15 mouse cellular contexts compared by ENCODE assay signal in genomic region chr6:3922870-3923269, GRCm38 (mm10).
A peak's percentile ranks its signal among the peaks of the same experiment; 100 is the strongest.
DNase-seq lines count a peak whose midpoint lies in the region; ATAC-seq lines count a peak whose summit lies in the region.
"Had no signal": no experiment of that assay in that cellular context is flagged by ENCODE, and none has a peak within 500 bp of the region (broad histone marks: within the 10 kb centered on the region; RNA-seq: fewer than 3 reads in every experiment).

No protein-coding gene starts in this region.

- no peaks in the 10 kb centered on the region for H3K36me3 ChIP-seq in forebrain, embryonic 13.5 days (ENCODE audit: poor library complexity, severe bottlenecking)
- H3K36me3 ChIP-seq: heart, embryonic 12.5 days had no signal

- H3K27ac ChIP-seq in forebrain, embryonic 13.5 days: no peak overlapping the region

- H3K9ac ChIP-seq in forebrain, embryonic 13.5 days: no peak overlapping the region
- H3K9ac ChIP-seq: heart, embryonic 12.5 days had no signal

- H3K9me3 ChIP-seq in forebrain, embryonic 13.5 days (replicated peaks): no peaks in the 10 kb centered on the region
- H3K9me3 ChIP-seq: heart, embryonic 12.5 days had no signal

- no peak overlapping the region for H3K4me3 ChIP-seq in forebrain, embryonic 13.5 days
- H3K4me3 ChIP-seq: heart, embryonic 12.5 days had no signal

- intact Hi-C loops in left cerebral cortex, postnatal 14 days (cut with DNase I): no loop called here

- no peak overlapping the region for H3K4me2 ChIP-seq in forebrain, embryonic 13.5 days
- H3K4me2 ChIP-seq: heart, embryonic 12.5 days had no signal

- peak; percentile 44 to 79 for DNase-seq in frontal cortex, adult 2 months (ENCODE audit: extremely low spot score in 1 of 2, low spot score in 1 of 2)
- DNase-seq in frontal cortex, postnatal 10 days (ENCODE audit: low spot score in 2 of 2): no peak
- DNase-seq in layer of hippocampus, adult 8-10 months (ENCODE audit: low spot score in 2 of 2): peak; percentile 9 to 47
- peak; percentile 36 to 56 for DNase-seq in left cerebral cortex, postnatal 14 days (ENCODE audit: low spot score in 2 of 2)
- peak; percentile 62 for DNase-seq in telencephalon, adult 2 months (ENCODE audit: low read depth, low spot score)
- DNase-seq in cerebellum, adult 11 months: no peak
- DNase-seq: cerebellum, postnatal 25 days; heart, postnatal 36 days; kidney, adult 18-20 months; kidney, postnatal 10 days; lung, adult 18-20 months had no signal

- no peak for ATAC-seq in forebrain, embryonic 13.5 days
- ATAC-seq: hindbrain, embryonic 16.5 days had no signal

- H3K4me1 ChIP-seq in forebrain, embryonic 13.5 days: no peaks in the 10 kb centered on the region
- H3K4me1 ChIP-seq: heart, embryonic 12.5 days had no signal

- 83% methylated on average over 4 of the region's 4 CpGs for WGBS in forebrain, embryonic 13.5 days

- H3K27me3 ChIP-seq in forebrain, embryonic 13.5 days: no peaks in the 10 kb centered on the region
- H3K27me3 ChIP-seq: CH12.LX; heart, embryonic 12.5 days had no signal

Comparison
In these comparisons a context has a peak if more than half of its experiments do, and no peak if none do; other contexts are left out.
1. DNase-seq: peak in frontal cortex, adult 2 months (2 of 2), layer of hippocampus, adult 8-10 months (2 of 2), left cerebral cortex, postnatal 14 days (2 of 2) and telencephalon, adult 2 months (single experiment); none in frontal cortex, postnatal 10 days (0 of 2) and cerebellum, adult 11 months (single experiment).